ENCODE assay signal across 8 mouse cellular contexts in the genomic region with DNA sequence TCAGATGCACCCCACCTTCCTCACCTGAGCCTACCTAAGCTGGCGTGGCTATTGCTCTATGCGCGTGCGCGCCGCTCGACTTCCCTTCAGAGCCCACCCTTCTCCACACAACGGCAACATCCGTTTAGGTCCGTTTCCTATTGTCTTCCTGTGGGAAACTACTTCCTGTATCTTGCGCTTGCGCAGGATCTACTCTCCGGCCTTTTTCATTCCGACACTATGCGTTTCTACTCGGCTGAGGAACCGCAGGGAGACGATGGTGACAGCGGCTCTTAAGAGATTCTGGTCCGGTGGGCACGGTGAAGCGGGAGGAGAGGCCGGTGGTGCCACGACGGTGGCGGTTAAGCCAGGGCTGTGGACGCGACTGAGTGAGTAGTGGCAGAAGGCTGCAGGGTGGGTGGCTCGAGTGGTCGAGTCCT. TPM values are rescaled to one million over a fixed set of nuclear protein-coding genes. Genes with fewer than 3 reads are reported as not detected.
DNase-seq lines count a peak whose midpoint lies in the region; ATAC-seq lines count a peak whose summit lies in the region.

TSS of gene Timm29 (plus strand) at position 20 of the 419 bp plus-strand sequence.
TSS of gene Yipf2 (minus strand) at position 126 of the 419 bp plus-strand sequence.

- H3K9ac ChIP-seq in heart, embryonic 14.5 days (ENCODE audit: low read length) = peak within 1 kb of the TSS; percentile 86
- peak within 1 kb of the TSS; percentile 95 for H3K9ac ChIP-seq in liver, embryonic 13.5 days
- H3K9ac ChIP-seq in stomach, embryonic 16.5 days (ENCODE audit: low read length) = peak within 1 kb of the TSS; percentile 83

- ATAC-seq in CD4-positive, CD25-positive, alpha-beta regulatory T cell, adult 4 months = peak; percentile 90
- peak; percentile 80 for ATAC-seq in heart, embryonic 14.5 days (ENCODE audit: insufficient number of reproducible peaks, insufficient read depth, low FRiP score, low read depth)
- peak; percentile 88 for ATAC-seq in liver, embryonic 13.5 days (ENCODE audit: low read depth)
- peak; percentile 94 for ATAC-seq in stomach, embryonic 16.5 days (ENCODE audit: insufficient read depth, low FRiP score)

- peak within 1 kb of the TSS; percentile 77 to 83 for H3K27ac ChIP-seq in heart, embryonic 14.5 days (replicated peaks in 1 of 2; ENCODE audit: control insufficient read depth in 1 of 2, insufficient read depth in 1 of 2, low read depth in 2 of 2, low read length in 2 of 2)
- H3K27ac ChIP-seq in liver, embryonic 13.5 days = peak within 1 kb of the TSS; percentile 88
- peak within 1 kb of the TSS; percentile 79 for H3K27ac ChIP-seq in stomach, embryonic 16.5 days (ENCODE audit: low read length)

- H3K4me2 ChIP-seq in heart, embryonic 14.5 days (ENCODE audit: low read length) = peak within 1 kb of the TSS; percentile 82
- peak within 1 kb of the TSS; percentile 99 for H3K4me2 ChIP-seq in liver, embryonic 13.5 days
- peak within 1 kb of the TSS; percentile 86 for H3K4me2 ChIP-seq in stomach, embryonic 16.5 days (ENCODE audit: low read depth, low read length)

- H3K27me3 ChIP-seq in heart, embryonic 14.5 days (ENCODE audit: control insufficient read depth, insufficient read depth, low read length) = no peaks in the 10 kb centered on the region
- no peaks in the 10 kb centered on the region for H3K27me3 ChIP-seq in liver, embryonic 13.5 days
- no peaks in the 10 kb centered on the region for H3K27me3 ChIP-seq in stomach, embryonic 16.5 days (ENCODE audit: control insufficient read depth, insufficient read depth, low read length)

- peak; percentile 80 for DNase-seq in c-Kit-negative CD71-positive TER-119-positive erythroid progenitor cells, embryonic 14.5 days (ENCODE audit: low read depth, low spot score)
- peak; percentile 98 for DNase-seq in fibroblast of lung, adult 2 months (ENCODE audit: low read depth)
- peak; percentile 95 for DNase-seq in kidney, postnatal 14 days
- DNase-seq in liver, embryonic 13.5 days = peak; percentile 84
- DNase-seq in neural tube, embryonic 10.5 days (ENCODE audit: extremely low spot score, low spot score) = peak; percentile 90

- no peaks in the 10 kb centered on the region for H3K9me3 ChIP-seq in heart, embryonic 14.5 days (ENCODE audit: control insufficient read depth, low read length)
- no peaks in the 10 kb centered on the region for H3K9me3 ChIP-seq in liver, embryonic 13.5 days (replicated peaks)
- H3K9me3 ChIP-seq in stomach, embryonic 16.5 days (replicated peaks; ENCODE audit: control insufficient read depth, low read length) = no peaks in the 10 kb centered on the region

- H3K36me3 ChIP-seq in heart, embryonic 14.5 days (ENCODE audit: control insufficient read depth, insufficient read depth, low read length) = peaks cover 50% of the 10 kb centered on the region
- peaks cover 45% of the 10 kb centered on the region for H3K36me3 ChIP-seq in liver, embryonic 13.5 days
- peaks cover 11% of the 10 kb centered on the region; the same call in 1 of the 2 replicates for H3K36me3 ChIP-seq in stomach, embryonic 16.5 days (ENCODE audit: control insufficient read depth, insufficient read depth, low read length)

- under 1% methylated on average over 30 of the region's 30 CpGs for WGBS in heart, embryonic 14.5 days
- WGBS in liver, embryonic 13.5 days (ENCODE audit: insufficient replicate concordance) = under 1% methylated on average over 30 of the region's 30 CpGs
- under 1% methylated on average over 30 of the region's 30 CpGs for WGBS in stomach, embryonic 16.5 days

- H3K4me1 ChIP-seq in heart, embryonic 14.5 days (ENCODE audit: control insufficient read depth in 2 of 2, insufficient read depth in 2 of 2, low read length in 2 of 2) = peaks cover 5 to 20% of the 10 kb centered on the region in 2 experiments
- H3K4me1 ChIP-seq in liver, embryonic 13.5 days (replicated peaks) = peaks cover 33% of the 10 kb centered on the region
- peaks cover 14% of the 10 kb centered on the region for H3K4me1 ChIP-seq in stomach, embryonic 16.5 days (ENCODE audit: control insufficient read depth, insufficient read depth, low read length)

- H3K4me3 ChIP-seq in heart, embryonic 14.5 days (ENCODE audit: control insufficient read depth in 1 of 2, insufficient read depth in 1 of 2, low read depth in 1 of 2, low read length in 2 of 2) = peak within 1 kb of the TSS; percentile 88
- H3K4me3 ChIP-seq in liver, embryonic 13.5 days (replicated peaks) = peak within 1 kb of the TSS; percentile 90
- peak within 1 kb of the TSS; percentile 71 for H3K4me3 ChIP-seq in stomach, embryonic 16.5 days (replicated peaks; ENCODE audit: low read length)

RNA-seq across cellular contexts. Expression of gene Timm29, which starts in this region (rescaled TPM):
- polyA plus RNA-seq in CD4-positive, CD25-positive, alpha-beta regulatory T cell, adult 4 months (2017; shearing (Covaris generic)) = 1 to 10 TPM; 3.2 to 6.1 TPM
- polyA plus RNA-seq in heart, embryonic 14.5 days (2014; fragmentation: Nextera tagmentation; extraction: Ambion mirVana) = 38.1 and 40.0 TPM in 2 replicates
- 17.7 and 21.5 TPM in 2 replicates for polyA plus RNA-seq in liver, embryonic 13.5 days (2015; fragmentation: Nextera tagmentation; extraction: Ambion mirVana)
- 19.9 and 22.9 TPM in 2 replicates for polyA plus RNA-seq in stomach, embryonic 16.5 days (2015; fragmentation: Nextera tagmentation; extraction: Ambion mirVana)

RNA-seq across cellular contexts. Expression of gene Yipf2, which starts in this region (rescaled TPM):
- polyA plus RNA-seq in CD4-positive, CD25-positive, alpha-beta regulatory T cell, adult 4 months (2017; shearing (Covaris generic)) = 10 to 100 TPM; 19.6 to 30.7 TPM
- 11.5 and 11.7 TPM in 2 replicates for polyA plus RNA-seq in heart, embryonic 14.5 days (2014; fragmentation: Nextera tagmentation; extraction: Ambion mirVana)
- 8.8 and 10.2 TPM in 2 replicates for polyA plus RNA-seq in liver, embryonic 13.5 days (2015; fragmentation: Nextera tagmentation; extraction: Ambion mirVana)
- 34.0 and 39.4 TPM in 2 replicates for polyA plus RNA-seq in stomach, embryonic 16.5 days (2015; fragmentation: Nextera tagmentation; extraction: Ambion mirVana)

Comparison
In these comparisons a context has a peak if more than half of its experiments do, and no peak if none do; other contexts are left out.
1. Peak in every context shown above with its lines: DNase-seq, ATAC-seq, H3K4me3 ChIP-seq and H3K27ac ChIP-seq.